Mouse (Mus musculus) kidney, adult 10 weeks (tissue): ENCODE measurements around the gene Rasa4. TPM values are rescaled to one million over a fixed set of nuclear protein-coding genes. Genes with fewer than 3 reads are reported as not detected.

Source experiments
- polyA plus RNA-seq: library from polyadenylated mRNA; stranded (reverse); fragments of 350-450 nt; fragmentation: Illumina TruSeq; extraction: RNeasy Lipid Tissue Mini Kit (QIAGEN cat#74804); gene quantifications from one replicate; pipeline ENCODE4 v1.2.3, GENCODE M21; 2014; ENCODE audit warnings: low read depth, low replicate concordance

Rasa4 gene
- polyA plus RNA-seq, result 0.32 TPM

DNA sequence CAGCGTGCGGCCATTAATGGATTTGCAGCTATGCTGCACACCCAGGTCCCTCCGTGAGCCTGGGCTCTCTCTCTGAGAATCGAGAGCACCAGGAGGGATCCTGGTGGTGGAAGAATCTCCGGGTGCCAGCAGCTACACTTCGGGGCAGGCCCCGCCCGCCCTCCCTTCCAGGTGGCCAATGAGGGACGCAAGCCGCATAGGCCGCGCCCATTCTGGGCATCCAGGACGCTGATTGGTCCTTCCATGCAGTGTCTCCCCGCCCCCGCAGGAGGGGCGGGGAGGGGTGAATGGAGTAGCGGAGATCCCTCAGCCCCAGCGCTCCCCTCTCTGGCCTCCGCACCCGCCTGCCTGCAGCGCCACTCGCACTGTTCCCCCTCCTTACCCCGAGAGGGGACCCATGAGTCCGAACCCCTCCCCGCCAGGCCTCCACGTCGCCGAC, at the start of gene Rasa4:
Gene Rasa4, plus strand, starts transcription at position 248 of the 439 bp plus-strand sequence.

DNA sequence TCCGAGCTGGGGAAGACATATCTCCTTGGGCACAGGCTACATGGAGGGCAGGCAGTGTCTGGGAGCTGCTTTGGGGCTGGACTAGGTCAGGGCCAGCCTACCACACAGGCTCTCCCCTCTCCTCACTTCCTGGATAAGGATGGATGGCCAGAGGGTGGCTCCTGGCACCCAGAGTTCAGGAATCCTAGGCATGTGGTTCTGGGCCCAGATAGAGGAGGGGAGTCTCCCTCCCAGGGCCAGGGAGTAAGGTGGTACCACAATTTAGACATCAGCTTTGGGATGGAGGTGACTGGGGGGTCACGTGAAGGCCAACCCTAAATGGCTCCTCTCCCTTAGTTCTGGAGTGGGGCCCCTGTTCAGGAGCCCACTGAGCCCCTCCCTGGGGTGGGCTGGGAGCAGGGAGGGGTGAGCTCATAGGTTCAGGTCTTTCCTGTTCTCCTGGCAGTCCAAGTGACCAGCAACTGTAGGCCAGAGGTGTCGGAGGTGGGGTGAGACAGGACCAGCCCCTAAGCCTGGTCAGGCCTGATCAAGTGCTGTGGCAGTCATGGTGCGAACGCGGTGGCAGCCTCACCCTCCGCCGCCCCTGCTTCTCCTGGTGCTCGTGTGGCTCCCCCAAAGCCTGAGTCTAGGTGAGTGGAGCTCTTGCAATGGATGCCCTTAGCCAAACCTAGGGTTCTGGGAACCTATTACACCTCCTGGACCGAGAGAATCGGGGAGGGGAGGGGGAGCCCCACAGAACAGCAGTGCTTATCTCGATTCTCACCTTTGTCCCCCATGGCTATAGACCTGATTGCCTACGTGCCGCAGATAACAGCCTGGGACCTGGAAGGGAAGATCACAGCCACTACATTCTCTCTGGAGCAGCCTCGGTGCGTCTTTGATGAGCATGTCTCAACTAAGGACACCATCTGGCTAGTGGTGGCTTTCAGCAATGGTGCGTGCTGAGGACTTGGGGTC, 45.2 kb upstream of the Rasa4 start, which contains the start of gene Upk3b:
Gene Upk3b, plus strand, starts transcription at position 239 of the 957 bp plus-strand sequence.

DNA sequence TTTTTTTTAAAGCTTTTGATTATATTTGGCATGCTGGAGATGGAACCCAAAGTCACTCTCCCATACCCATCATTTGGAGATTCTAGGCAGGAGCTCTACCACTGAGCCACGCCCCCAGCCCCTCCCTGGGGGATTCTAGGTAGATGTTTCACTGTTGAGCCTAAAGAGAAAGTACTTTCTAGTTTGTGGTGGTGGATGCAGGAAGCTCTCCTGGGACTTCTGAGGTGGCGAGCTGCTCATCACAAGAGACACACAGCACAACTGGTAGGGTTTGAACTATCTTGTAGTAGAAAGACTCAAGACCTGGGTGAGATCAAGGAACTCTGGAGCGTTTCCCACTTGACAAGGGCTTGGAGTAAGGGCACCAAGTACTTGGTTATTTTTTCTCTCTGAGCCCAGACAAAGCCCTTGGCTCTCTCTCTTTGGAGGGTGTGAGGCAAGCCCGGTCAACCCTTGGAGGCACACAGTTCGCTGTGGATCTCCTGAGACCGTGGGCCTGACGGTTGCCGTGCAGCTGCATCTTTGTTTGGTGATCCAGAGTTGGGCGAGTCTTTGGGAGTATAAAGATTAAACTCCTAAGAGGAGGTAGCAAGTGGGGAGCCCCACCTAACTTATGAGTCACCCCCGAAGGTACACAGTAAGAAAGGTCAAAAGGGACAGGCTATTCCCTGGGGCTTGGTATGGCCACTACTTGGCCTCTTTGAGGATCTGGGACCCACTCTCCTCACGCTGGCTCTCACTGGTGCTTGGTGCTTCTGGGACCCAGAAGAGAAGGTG, 29.2 kb upstream of the Rasa4 start, which contains the start of gene Upk3bl:
Gene Upk3bl, plus strand, starts transcription at position 192 of the 777 bp plus-strand sequence.

GRCm38 (mm10) chr5:136115891-136116783, 32.4 kb downstream of the Rasa4 start, which contains the start of gene Polr2j:
TSS of gene Polr2j (plus strand) at chr5:136116631.

DNA sequence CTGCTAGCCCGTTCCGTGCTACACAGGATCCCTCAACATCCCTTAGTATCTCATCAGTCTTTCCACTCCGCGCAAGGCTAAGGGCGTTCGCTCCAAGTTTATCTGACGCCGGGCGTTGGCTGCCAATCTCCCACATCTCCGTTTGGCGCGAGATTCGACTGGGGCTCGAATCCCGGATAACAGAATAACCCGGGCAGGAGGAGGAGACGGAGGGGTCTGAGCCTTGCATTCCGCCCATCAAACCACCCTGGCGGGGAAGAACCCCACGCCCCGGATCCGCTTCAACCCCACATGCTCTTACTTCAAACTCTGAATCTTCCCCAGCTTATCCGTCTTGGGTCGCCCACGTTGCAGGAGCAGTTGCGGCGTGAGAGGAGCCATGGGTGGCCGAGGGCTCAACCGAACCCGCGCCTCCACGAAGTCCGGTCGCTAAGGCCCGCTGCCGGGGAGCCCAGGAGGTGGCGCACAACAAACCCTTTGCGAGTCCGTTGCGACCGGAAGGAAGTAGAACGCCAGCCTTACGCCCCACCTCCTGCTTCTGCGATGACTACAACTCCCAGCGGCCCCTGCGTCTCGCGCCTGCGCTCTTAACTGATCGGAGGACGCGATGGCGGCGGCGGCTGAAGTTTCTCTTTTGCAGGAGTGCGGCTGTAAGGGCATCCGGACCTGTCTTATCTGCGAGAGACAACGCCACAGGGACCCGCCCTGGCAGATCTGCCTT, 52.0 kb downstream of the Rasa4 start, which contains the start of the genes Lrwd1 and Alkbh4:
Gene Lrwd1, minus strand, starts transcription at position 504 of the 721 bp plus-strand sequence.
Gene Alkbh4, plus strand, starts transcription at position 576 of the 721 bp plus-strand sequence.

Other genes with a start within 250 kb of the Rasa4 start
- not detected for gene Hspb1, start 196.0 kb upstream of the Rasa4 start, polyA plus RNA-seq
- gene Ywhag, start 149.3 kb upstream of the Rasa4 start, polyA plus RNA-seq, result 44.8 TPM
- gene Ssc4d, start 109.4 kb upstream of the Rasa4 start, polyA plus RNA-seq, result 0.40 TPM
- gene Zp3, start 103.8 kb upstream of the Rasa4 start, polyA plus RNA-seq, result not detected
- gene Dtx2, start 89.1 kb upstream of the Rasa4 start, polyA plus RNA-seq, result 0.16 TPM
- 0.36 TPM for gene Upk3b, start 45.4 kb upstream of the Rasa4 start, polyA plus RNA-seq
- not detected for gene Upk3bl, start 29.4 kb upstream of the Rasa4 start, polyA plus RNA-seq
- gene Polr2j, start 32.7 kb downstream of the Rasa4 start, polyA plus RNA-seq, result 5.5 TPM
- gene Lrwd1, start 52.2 kb downstream of the Rasa4 start, polyA plus RNA-seq, result 0.44 TPM
- 0.69 TPM for gene Alkbh4, start 52.2 kb downstream of the Rasa4 start, polyA plus RNA-seq
- gene Orai2, start 86.8 kb downstream of the Rasa4 start, polyA plus RNA-seq, result 0.49 TPM
- gene Prkrip1, start 115.0 kb downstream of the Rasa4 start, polyA plus RNA-seq, result 17.3 TPM
- not detected for gene Sh2b2, start 162.6 kb downstream of the Rasa4 start, polyA plus RNA-seq